Mouse (Mus musculus): ENCODE results near the gene Slc12a8.

Gene Slc12a8

GRCm38 (mm10) chr16:33655443-33655842 is 138.3 kb downstream of the Slc12a8 start:
- DNase-seq (ENCODE audit: low read depth, low spot score), result no peak
- Histone ChIP-seq H3K36me3 (ENCODE audit: control insufficient read depth, insufficient read depth, low read length, poor library complexity, severe bottlenecking) (no peaks in the 10 kb centered on the region), H3K27me3 (ENCODE audit: control insufficient read depth, insufficient read depth, low read length, poor library complexity, severe bottlenecking) (no peaks in the 10 kb centered on the region)

GRCm38 (mm10) chr16:33657191-33657590 is 140.1 kb downstream of the Slc12a8 start:
- DNase-seq (ENCODE audit: low read depth, low spot score), result no peak
- Histone ChIP-seq H3K36me3 (ENCODE audit: control insufficient read depth, insufficient read depth, low read length, poor library complexity, severe bottlenecking) (no peaks in the 10 kb centered on the region), H3K27me3 (ENCODE audit: control insufficient read depth, insufficient read depth, low read length, poor library complexity, severe bottlenecking) (no peaks in the 10 kb centered on the region)

GRCm38 (mm10) chr16:33658121-33658520 is 141.0 kb downstream of the Slc12a8 start:
- Histone ChIP-seq H3K27me3 (ENCODE audit: control insufficient read depth, insufficient read depth, low read length, poor library complexity, severe bottlenecking) (no peaks in the 10 kb centered on the region), H3K36me3 (ENCODE audit: control insufficient read depth, insufficient read depth, low read length, poor library complexity, severe bottlenecking) (no peaks in the 10 kb centered on the region)
- no peak for DNase-seq (ENCODE audit: low read depth, low spot score)

GRCm38 (mm10) chr16:33659521-33659920 is 142.4 kb downstream of the Slc12a8 start:
- Histone ChIP-seq H3K27me3 (ENCODE audit: control insufficient read depth, insufficient read depth, low read length, poor library complexity, severe bottlenecking) (no peaks in the 10 kb centered on the region), H3K36me3 (ENCODE audit: control insufficient read depth, insufficient read depth, low read length, poor library complexity, severe bottlenecking) (no peaks in the 10 kb centered on the region)
- DNase-seq (ENCODE audit: low read depth, low spot score), result no peak

- H3K36me3 ChIP-seq (ENCODE audit: control insufficient read depth, insufficient read depth, low read length, poor library complexity, severe bottlenecking), result no peaks in the 10 kb centered on the region
- H3K27me3 ChIP-seq (ENCODE audit: control insufficient read depth, insufficient read depth, low read length, poor library complexity, severe bottlenecking), result no peaks in the 10 kb centered on the region
- DNase-seq (ENCODE audit: low read depth, low spot score), result no peak
Measured at GRCm38 (mm10) chr16:33660125-33660524, 143.0 kb downstream of the Slc12a8 start.

GRCm38 (mm10) chr16:33662841-33663240 is 145.7 kb downstream of the Slc12a8 start:
- DNase-seq (ENCODE audit: low read depth, low spot score), result no peak

GRCm38 (mm10) chr16:33666226-33666625 is 149.1 kb downstream of the Slc12a8 start:
- no peaks in the 10 kb centered on the region for H3K27me3 ChIP-seq (ENCODE audit: control insufficient read depth, insufficient read depth, low read length, poor library complexity, severe bottlenecking)
- no peaks in the 10 kb centered on the region for H3K36me3 ChIP-seq (ENCODE audit: control insufficient read depth, insufficient read depth, low read length, poor library complexity, severe bottlenecking)
- DNase-seq (ENCODE audit: low read depth, low spot score), result no peak

More at GRCm38 (mm10) chr16:33662841-33663240, 145.7 kb downstream of the Slc12a8 start:
- H3K36me3 ChIP-seq (ENCODE audit: control insufficient read depth, insufficient read depth, low read length, poor library complexity, severe bottlenecking), result no peaks in the 10 kb centered on the region
- no peaks in the 10 kb centered on the region for H3K27me3 ChIP-seq (ENCODE audit: control insufficient read depth, insufficient read depth, low read length, poor library complexity, severe bottlenecking)

- no peaks in the 10 kb centered on the region for H3K27me3 ChIP-seq (ENCODE audit: control insufficient read depth, insufficient read depth, low read length, poor library complexity, severe bottlenecking)
- no peaks in the 10 kb centered on the region for H3K36me3 ChIP-seq (ENCODE audit: control insufficient read depth, insufficient read depth, low read length, poor library complexity, severe bottlenecking)
- DNase-seq (ENCODE audit: low read depth, low spot score), result no peak
Measured at GRCm38 (mm10) chr16:33666985-33667538, 149.9 kb downstream of the Slc12a8 start.

GRCm38 (mm10) chr16:33668448-33668847 is 151.3 kb downstream of the Slc12a8 start:
- H3K27me3 ChIP-seq (ENCODE audit: control insufficient read depth, insufficient read depth, low read length, poor library complexity, severe bottlenecking), result no peaks in the 10 kb centered on the region
- DNase-seq (ENCODE audit: low read depth, low spot score), result no peak
- no peaks in the 10 kb centered on the region for H3K36me3 ChIP-seq (ENCODE audit: control insufficient read depth, insufficient read depth, low read length, poor library complexity, severe bottlenecking)

- H3K36me3 ChIP-seq (ENCODE audit: control insufficient read depth, insufficient read depth, low read length, poor library complexity, severe bottlenecking), result no peaks in the 10 kb centered on the region
- no peaks in the 10 kb centered on the region for H3K27me3 ChIP-seq (ENCODE audit: control insufficient read depth, insufficient read depth, low read length, poor library complexity, severe bottlenecking)
- DNase-seq (ENCODE audit: low read depth, low spot score), result no peak
Measured at GRCm38 (mm10) chr16:33669072-33669471, 151.9 kb downstream of the Slc12a8 start.

GRCm38 (mm10) chr16:33670340-33670739 is 153.2 kb downstream of the Slc12a8 start:
- Histone ChIP-seq H3K36me3 (ENCODE audit: control insufficient read depth, insufficient read depth, low read length, poor library complexity, severe bottlenecking) (no peaks in the 10 kb centered on the region), H3K27me3 (ENCODE audit: control insufficient read depth, insufficient read depth, low read length, poor library complexity, severe bottlenecking) (no peaks in the 10 kb centered on the region)
- no peak for DNase-seq (ENCODE audit: low read depth, low spot score)

- Histone ChIP-seq H3K36me3 (ENCODE audit: control insufficient read depth, insufficient read depth, low read length, poor library complexity, severe bottlenecking) (no peaks in the 10 kb centered on the region), H3K27me3 (ENCODE audit: control insufficient read depth, insufficient read depth, low read length, poor library complexity, severe bottlenecking) (no peaks in the 10 kb centered on the region)
- DNase-seq (ENCODE audit: low read depth, low spot score), result no peak
Measured at GRCm38 (mm10) chr16:33670933-33671332, 153.8 kb downstream of the Slc12a8 start.

- H3K36me3 ChIP-seq (ENCODE audit: control insufficient read depth, insufficient read depth, low read length, poor library complexity, severe bottlenecking), result no peaks in the 10 kb centered on the region
- no peaks in the 10 kb centered on the region for H3K27me3 ChIP-seq (ENCODE audit: control insufficient read depth, insufficient read depth, low read length, poor library complexity, severe bottlenecking)
- no peak for DNase-seq (ENCODE audit: low read depth, low spot score)
Measured at GRCm38 (mm10) chr16:33672188-33672587, 155.1 kb downstream of the Slc12a8 start.

- DNase-seq (ENCODE audit: low read depth, low spot score), result peak; percentile 32
- no peaks in the 10 kb centered on the region for H3K27me3 ChIP-seq (ENCODE audit: control insufficient read depth, insufficient read depth, low read length, poor library complexity, severe bottlenecking)
- no peaks in the 10 kb centered on the region for H3K36me3 ChIP-seq (ENCODE audit: control insufficient read depth, insufficient read depth, low read length, poor library complexity, severe bottlenecking)
Measured at GRCm38 (mm10) chr16:33672643-33673042, 155.5 kb downstream of the Slc12a8 start.

GRCm38 (mm10) chr16:33673530-33674109 is 156.5 kb downstream of the Slc12a8 start:
- H3K27me3 ChIP-seq (ENCODE audit: control insufficient read depth, insufficient read depth, low read length, poor library complexity, severe bottlenecking), result no peaks in the 10 kb centered on the region
- no peak for DNase-seq (ENCODE audit: low read depth, low spot score)

More at GRCm38 (mm10) chr16:33673530-33674109, 156.5 kb downstream of the Slc12a8 start:
- no peaks in the 10 kb centered on the region for H3K36me3 ChIP-seq (ENCODE audit: control insufficient read depth, insufficient read depth, low read length, poor library complexity, severe bottlenecking)

Measured in splenic B cell, adult 2 months (primary cell).